Mouse (Mus musculus): Measurements from ENCODE around the gene Itm2b. TPM values are rescaled to one million over a fixed set of nuclear protein-coding genes. Genes with fewer than 3 reads are reported as not detected.

The Itm2b gene
- 1,617 TPM for polyA plus RNA-seq (2014; fragmentation: Illumina TruSeq; extraction: RNeasy Lipid Tissue Mini Kit (QIAGEN cat#74804); ENCODE audit: low read depth, low replicate concordance)

DNA sequence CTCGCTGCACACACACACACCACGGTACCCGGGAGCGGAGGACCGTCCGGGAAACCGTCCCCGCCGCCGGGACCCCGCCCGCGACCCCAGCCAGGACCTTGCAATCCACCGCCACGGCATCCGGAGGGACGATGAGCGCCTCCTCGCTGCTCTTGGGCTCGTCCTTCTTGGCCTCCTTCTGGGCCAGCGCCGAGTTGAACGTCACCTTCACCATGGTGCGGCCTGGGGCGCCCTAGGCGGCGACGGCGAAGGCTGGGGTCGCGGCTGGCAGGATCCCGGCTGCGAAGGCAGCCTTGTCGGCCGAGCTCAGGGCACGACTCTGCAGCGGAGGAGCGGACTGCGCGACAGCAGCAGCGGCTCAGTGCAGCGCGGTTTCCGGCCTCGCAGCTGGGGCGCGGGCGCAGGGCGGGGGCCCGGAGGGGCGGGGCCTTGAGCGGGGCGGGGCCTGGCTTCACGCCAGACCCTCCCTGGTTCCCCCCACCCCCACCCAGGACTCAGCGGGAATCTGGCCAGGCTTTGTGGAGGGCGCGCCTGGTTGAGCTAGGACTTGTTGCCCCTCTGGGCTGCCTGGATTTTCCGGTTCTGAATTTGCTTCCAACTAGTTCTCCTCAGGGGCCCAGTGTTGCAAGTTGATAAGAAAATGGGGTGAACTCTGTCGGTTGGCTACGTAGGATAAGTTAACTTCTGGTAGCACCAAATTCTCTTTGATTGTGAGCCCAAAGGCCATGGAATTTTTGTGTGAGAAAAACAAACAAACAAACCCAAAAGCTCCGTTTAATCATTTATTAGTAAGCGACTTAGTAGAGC is at the start of gene Itm2b:
Itm2b (minus strand) TSS at position 377 of the 807 bp plus-strand sequence.

DNA sequence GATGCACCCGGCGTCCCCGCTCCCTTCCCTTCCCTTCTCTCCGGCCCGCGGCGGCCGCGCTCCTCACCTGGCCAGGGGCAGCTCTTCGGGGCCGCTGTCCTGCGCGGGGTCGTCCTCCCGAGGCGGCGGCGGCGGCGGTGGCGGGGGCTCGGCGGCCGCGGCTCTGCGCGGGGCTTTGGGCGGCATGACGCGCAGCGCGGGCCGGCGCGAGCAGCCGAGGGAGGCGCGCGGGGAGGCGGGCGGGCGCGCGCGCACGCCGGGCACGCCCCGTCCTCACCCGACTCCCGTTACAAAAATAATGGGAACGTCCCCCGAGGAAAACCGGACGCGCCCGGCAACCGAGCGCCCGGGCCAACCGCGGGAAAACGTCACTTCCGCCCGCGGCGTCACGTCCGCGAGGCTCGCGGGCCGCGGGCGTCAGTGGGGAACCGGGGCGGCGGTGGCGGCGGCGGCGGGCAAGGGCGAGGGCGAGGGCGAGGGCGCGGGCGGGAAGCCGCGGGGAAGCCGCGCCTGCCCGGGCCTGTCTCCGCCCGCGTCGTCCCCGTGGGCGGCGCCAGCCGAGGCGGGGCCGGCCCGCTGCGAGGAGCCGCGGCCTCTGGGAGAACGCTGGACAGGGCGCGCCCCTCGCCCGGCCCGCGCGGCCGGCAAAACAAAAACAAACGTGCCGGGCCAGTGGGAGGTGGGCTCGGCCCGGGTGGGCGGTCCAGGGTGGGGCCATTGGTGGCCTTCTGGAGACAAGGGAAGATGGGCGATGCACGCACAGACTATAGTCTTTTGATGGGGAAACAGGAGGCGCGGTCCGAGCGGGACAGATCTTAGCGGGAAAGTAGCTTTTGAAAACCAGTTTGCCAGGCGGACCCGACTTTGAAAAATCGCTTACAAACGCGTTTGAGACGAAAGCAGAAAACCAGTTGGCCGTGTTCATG is 59.4 kb downstream of the Itm2b start, which contains the start of gene Rb1:
Rb1 (minus strand) TSS at position 367 of the 926 bp plus-strand sequence.

Other genes with a start within 250 kb of the Itm2b start
- 13.5 TPM for gene Lpar6, start 147.4 kb downstream of the Itm2b start, polyA plus RNA-seq (2014; fragmentation: Illumina TruSeq; extraction: RNeasy Lipid Tissue Mini Kit (QIAGEN cat#74804); ENCODE audit: low read depth, low replicate concordance)
- gene Rb1, start 59.5 kb downstream of the Itm2b start, polyA plus RNA-seq (2014; fragmentation: Illumina TruSeq; extraction: RNeasy Lipid Tissue Mini Kit (QIAGEN cat#74804); ENCODE audit: low read depth, low replicate concordance), result 55.5 TPM
- gene Med4, start 124.7 kb upstream of the Itm2b start, polyA plus RNA-seq (2014; fragmentation: Illumina TruSeq; extraction: RNeasy Lipid Tissue Mini Kit (QIAGEN cat#74804); ENCODE audit: low read depth, low replicate concordance), result 39.4 TPM
- 907 TPM for gene Sucla2, start 140.0 kb upstream of the Itm2b start, polyA plus RNA-seq (2014; fragmentation: Illumina TruSeq; extraction: RNeasy Lipid Tissue Mini Kit (QIAGEN cat#74804); ENCODE audit: low read depth, low replicate concordance)
- gene Nudt15, start 163.0 kb upstream of the Itm2b start, polyA plus RNA-seq (2014; fragmentation: Illumina TruSeq; extraction: RNeasy Lipid Tissue Mini Kit (QIAGEN cat#74804); ENCODE audit: low read depth, low replicate concordance), result 8.2 TPM